Mouse (Mus musculus) small intestine, adult 2 months (tissue): ENCODE data around the gene B4galt4.

ENCODE experiments used
- CTCF ChIP-seq: fragments of 200-500 bp; IDR thresholded peaks from 2 replicates; pipeline ENCODE4 v1.5.1; 2012; ENCODE audit warnings: low read depth, mild to moderate bottlenecking, control low read depth, inconsistent platforms, low read length, moderate library complexity, mixed read lengths; ENCODE audit not compliant: insufficient replicate concordance, insufficient read length; ENCODE audit errors: extremely low read depth
- POLR2A ChIP-seq: fragments of 200-500 bp; IDR thresholded peaks from 2 replicates; pipeline ENCODE4 v1.6.1; 2012; ENCODE audit warnings: low read depth, mild to moderate bottlenecking, control low read depth, inconsistent platforms, low read length, moderate library complexity

- no peak for TF ChIP-seq POLR2A
- TF ChIP-seq CTCF = no peak
These were observed 26.3 kb downstream of the B4galt4 start for GRCm38 (mm10) chr16:38768386-38768785.
